Mouse (Mus musculus) liver, embryonic 13.5 days (tissue): ENCODE data around the gene Cib1. TPM values are rescaled to one million over a fixed set of nuclear protein-coding genes. Genes with fewer than 3 reads are reported as not detected.

Experiments
- ATAC-seq: fragments of 200-750 bp; cut with Nextera tagmentation; 2 replicates; pipeline ENCODE4 v1.8.0; 2017; ENCODE audit warnings: low read depth, mild to moderate bottlenecking, moderate number of reproducible peaks, moderate library complexity
- DNase-seq: peaks from one replicate; pipeline ENCODE4 v3.0.0; 2022
- H3K27ac ChIP-seq: fragments of 300-500 bp; sonication (generic); 2 replicates; pipeline ENCODE4 v1.5.1; 2015; ENCODE audit warnings: moderate library complexity, mild to moderate bottlenecking, inconsistent platforms
- H3K27me3 ChIP-seq: fragments of 300-500 bp; sonication (generic); 2 replicates; pipeline ENCODE4 v1.6.1; 2015; ENCODE audit warnings: mild to moderate bottlenecking, inconsistent platforms
- H3K36me3 ChIP-seq: fragments of 300-500 bp; sonication (generic); 2 replicates; pipeline ENCODE4 v1.6.1; 2015; ENCODE audit warnings: mild to moderate bottlenecking, inconsistent platforms
- H3K4me1 ChIP-seq: fragments of 300-500 bp; sonication (generic); replicated peaks from 2 replicates; pipeline ENCODE4 v1.6.1; 2015; ENCODE audit warnings: inconsistent platforms
- H3K4me2 ChIP-seq: fragments of 300-500 bp; sonication (generic); 2 replicates; pipeline ENCODE4 v1.6.1; 2015; ENCODE audit warnings: inconsistent platforms, mild to moderate bottlenecking, moderate library complexity
- H3K4me3 ChIP-seq: fragments of 300-500 bp; sonication (generic); replicated peaks from 2 replicates; pipeline ENCODE4 v1.5.1; 2015; ENCODE audit warnings: mild to moderate bottlenecking, inconsistent platforms
- H3K9ac ChIP-seq: fragments of 300-500 bp; sonication (generic); 2 replicates; pipeline ENCODE4 v1.6.1; 2015; ENCODE audit warnings: mild to moderate bottlenecking, inconsistent platforms
- H3K9me3 ChIP-seq: fragments of 300-500 bp; sonication (generic); replicated peaks from 2 replicates; pipeline ENCODE4 v1.6.1; 2016; ENCODE audit warnings: inconsistent platforms
- WGBS: fragments of 180-500 bp; shearing (Covaris S2); methylation state at CpG from one replicate; pipeline ENCODE4 v1.1.7; 2015; ENCODE audit not compliant: insufficient replicate concordance; 5-methylcytosine and 5-hydroxymethylcytosine counted together
- polyA plus RNA-seq: library from polyadenylated mRNA; unstranded; fragments of >200 nt; fragmentation: Nextera tagmentation; extraction: Ambion mirVana; gene quantifications from 2 replicates; pipeline ENCODE4 v1.2.1, GENCODE M21; 2015

The Cib1 gene
- polyA plus RNA-seq, result 91.0 and 102 TPM in 2 replicates

DNA sequence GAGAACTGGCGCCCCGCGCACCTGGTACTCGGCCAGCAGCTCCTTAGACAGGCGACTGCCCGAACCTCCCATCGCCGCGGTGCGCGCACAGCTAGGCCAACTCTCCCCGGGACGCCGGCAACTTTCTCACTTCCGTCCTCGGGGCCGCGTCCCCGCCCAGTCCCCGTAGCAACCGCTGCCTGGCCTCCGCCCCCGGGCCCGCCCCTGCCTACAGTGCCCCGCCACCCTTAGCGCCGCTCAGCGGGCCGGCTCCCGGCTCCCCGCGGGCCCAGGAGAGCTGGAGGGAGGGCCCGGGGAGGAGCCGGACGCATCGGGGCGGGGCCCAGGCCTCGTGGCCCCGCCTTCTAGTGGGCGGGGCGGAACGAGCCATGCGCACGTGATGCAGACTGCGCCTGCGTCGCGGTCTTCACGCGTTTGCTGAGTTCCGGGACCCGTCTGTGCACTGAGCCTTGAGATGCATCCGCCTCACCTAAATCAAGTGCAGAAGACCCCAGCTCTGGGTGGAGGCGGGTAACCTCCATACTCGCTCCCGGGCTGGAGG lies at the start of gene Cib1, which contains the start of gene Gdpgp1:
TSS of gene Cib1 (minus strand) at position 325 of the 541 bp plus-strand sequence.
TSS of gene Gdpgp1 (plus strand) at position 377 of the 541 bp plus-strand sequence.
- WGBS, result 1% methylated on average over 56 of the region's 56 CpGs
- peak within 1 kb of the TSS; percentile 90 for H3K9ac ChIP-seq
- peak; percentile 98 for DNase-seq
- no peaks in the 10 kb centered on the region for H3K27me3 ChIP-seq
- peak; percentile 99 for ATAC-seq
- peak within 1 kb of the TSS; percentile 96 for H3K4me2 ChIP-seq
- H3K4me3 ChIP-seq, result peak within 1 kb of the TSS; percentile 77
- peaks cover 58% of the 10 kb centered on the region for H3K4me1 ChIP-seq
- peaks cover 13% of the 10 kb centered on the region for H3K36me3 ChIP-seq
- peak within 1 kb of the TSS; percentile 93 for H3K27ac ChIP-seq
- H3K9me3 ChIP-seq, result no peaks in the 10 kb centered on the region

DNA sequence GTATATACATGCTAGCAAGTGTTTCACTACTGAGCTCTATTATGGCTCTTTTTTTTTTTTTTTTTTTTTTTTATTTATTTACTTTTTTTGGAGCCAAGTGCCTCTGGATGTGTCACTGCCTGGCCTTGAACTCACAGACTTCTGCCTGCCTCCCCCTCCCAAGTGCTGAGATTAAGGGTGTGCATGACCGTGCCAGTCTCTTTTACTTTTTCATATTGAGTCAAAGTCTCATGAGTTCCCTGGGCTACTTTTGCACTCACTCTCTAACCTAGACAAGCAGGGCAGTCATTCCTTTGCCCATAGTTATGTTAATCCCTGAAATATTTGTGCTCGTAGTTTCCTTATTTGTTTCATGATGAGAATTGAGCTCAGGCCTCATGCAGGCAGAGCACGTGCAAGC lies 49.0 kb upstream of the Cib1 start:
- peaks cover 78% of the 10 kb centered on the region for H3K36me3 ChIP-seq
- no peaks in the 10 kb centered on the region for H3K9me3 ChIP-seq
- H3K4me1 ChIP-seq, result peaks cover 16% of the 10 kb centered on the region
- DNase-seq, result no peak
- H3K4me2 ChIP-seq, result no peak overlapping the region
- WGBS, result 84% methylated on average over 3 of the region's 3 CpGs
- H3K4me3 ChIP-seq, result no peak overlapping the region
- H3K27me3 ChIP-seq, result no peaks in the 10 kb centered on the region
- ATAC-seq, result no peak
- H3K9ac ChIP-seq, result no peak overlapping the region
- H3K27ac ChIP-seq, result no peak overlapping the region

DNA sequence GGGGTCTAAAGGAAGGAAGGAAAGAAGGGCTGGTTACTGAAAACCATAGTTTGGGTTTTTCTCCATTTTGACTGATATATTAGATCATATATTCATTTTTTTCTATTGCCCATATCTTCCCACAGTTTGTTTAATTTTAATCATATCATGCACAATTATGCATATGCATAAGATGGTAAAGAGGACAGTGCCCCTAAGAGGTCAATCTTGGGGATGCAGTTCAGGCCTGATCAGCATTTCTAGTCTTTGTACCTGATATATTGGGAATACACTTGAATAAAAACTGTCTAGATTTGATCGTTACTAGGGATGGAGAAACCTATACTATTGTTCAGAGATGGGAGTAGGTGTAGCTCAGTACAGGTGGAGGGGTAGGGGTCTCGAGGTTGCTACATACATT lies 48.4 kb upstream of the Cib1 start:
- H3K4me3 ChIP-seq, result no peak overlapping the region
- no peak overlapping the region for H3K9ac ChIP-seq
- DNase-seq, result no peak
- WGBS, result 77% methylated on average over 2 of the region's 2 CpGs
- no peak for ATAC-seq
- H3K9me3 ChIP-seq, result no peaks in the 10 kb centered on the region
- H3K4me1 ChIP-seq, result peaks cover 17% of the 10 kb centered on the region
- no peak overlapping the region for H3K27ac ChIP-seq
- no peak overlapping the region for H3K4me2 ChIP-seq
- H3K36me3 ChIP-seq, result peaks cover 78% of the 10 kb centered on the region
- no peaks in the 10 kb centered on the region for H3K27me3 ChIP-seq

DNA sequence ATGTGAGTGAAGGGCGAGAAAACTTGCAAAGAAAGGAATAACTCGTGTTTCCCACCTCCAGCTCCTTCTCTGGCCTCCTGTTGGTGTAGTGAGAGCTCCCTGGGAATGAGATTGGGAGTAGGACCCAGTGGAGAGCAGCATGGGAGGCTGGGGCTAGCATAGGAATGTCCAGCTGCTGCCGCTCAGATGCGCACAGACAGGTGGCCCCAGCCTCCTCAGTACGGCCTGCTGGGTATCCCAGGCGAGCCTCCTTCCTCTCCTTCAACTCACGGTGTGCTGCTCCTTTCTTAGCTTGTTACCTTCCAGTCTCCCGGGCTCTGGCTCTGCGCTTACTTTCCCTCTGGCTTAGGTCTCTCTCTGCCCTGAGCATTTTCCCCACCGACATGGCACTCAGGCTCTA lies 47.4 kb upstream of the Cib1 start:
- Histone ChIP-seq H3K4me2 (no peak overlapping the region), H3K9ac (0 out of 2 replicates have a peak overlapping the region, but pooled peaks have one; percentile 5), H3K27me3 (no peaks in the 10 kb centered on the region), H3K4me1 (peaks cover 18% of the 10 kb centered on the region), H3K36me3 (peaks cover 75% of the 10 kb centered on the region), H3K4me3 (no peak overlapping the region), H3K9me3 (no peaks in the 10 kb centered on the region), H3K27ac (no peak overlapping the region)
- ATAC-seq (no peak), DNase-seq (no peak)
- 81% methylated on average over 10 of the region's 10 CpGs for WGBS

DNA sequence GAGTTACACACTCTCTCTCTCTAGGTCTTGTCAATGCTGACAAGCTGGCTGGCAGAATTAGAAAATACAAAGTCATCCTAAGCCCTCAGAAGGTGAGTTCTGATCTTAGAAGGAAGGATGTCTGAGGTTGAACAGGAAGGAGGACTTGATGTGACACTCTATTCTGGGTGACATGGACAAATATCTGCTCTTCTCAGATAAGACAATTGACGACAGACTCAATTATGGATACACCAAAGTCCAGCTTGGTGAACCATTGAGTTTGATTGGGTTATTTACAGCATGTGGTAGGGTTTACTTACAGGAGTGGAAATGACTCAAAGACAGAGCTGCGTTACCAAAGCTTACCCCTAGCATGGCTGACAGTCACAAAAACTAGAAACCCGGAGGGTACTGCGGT lies 43.8 kb upstream of the Cib1 start:
- no peak for DNase-seq
- H3K4me2 ChIP-seq, result no peak overlapping the region
- H3K9me3 ChIP-seq, result no peaks in the 10 kb centered on the region
- no peak overlapping the region for H3K4me3 ChIP-seq
- no peaks in the 10 kb centered on the region for H3K27me3 ChIP-seq
- H3K36me3 ChIP-seq, result peaks cover 78% of the 10 kb centered on the region
- no peak overlapping the region for H3K27ac ChIP-seq
- no peak for ATAC-seq
- WGBS, result 57% methylated on average over 4 of the region's 4 CpGs
- H3K9ac ChIP-seq, result no peak overlapping the region
- H3K4me1 ChIP-seq, result peaks cover 20% of the 10 kb centered on the region; the same call in 1 of the 2 replicates

DNA sequence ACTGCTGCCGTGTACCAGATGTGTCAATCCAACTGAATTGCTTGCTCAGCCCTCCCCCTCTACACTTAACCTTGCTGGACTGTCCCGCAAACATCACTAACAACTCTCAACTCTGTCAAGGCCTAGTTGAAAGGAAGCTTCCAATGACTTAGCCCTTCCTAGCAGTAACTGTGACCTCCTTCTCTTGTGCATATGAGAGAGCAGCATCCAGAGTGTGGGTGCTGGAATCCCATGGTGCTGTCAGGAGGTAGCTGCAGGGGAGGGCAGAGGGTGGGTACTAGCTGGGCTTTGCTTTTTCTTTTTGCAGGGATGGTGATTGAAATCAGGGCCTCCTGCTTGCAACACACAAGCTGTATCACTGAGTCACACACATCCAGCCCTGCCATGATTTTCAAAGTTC lies 40.8 kb upstream of the Cib1 start:
- Histone ChIP-seq H3K4me1 (peaks cover 42% of the 10 kb centered on the region), H3K9me3 (no peaks in the 10 kb centered on the region), H3K4me2 (no peak overlapping the region), H3K36me3 (peaks cover 55% of the 10 kb centered on the region), H3K4me3 (no peak overlapping the region), H3K27ac (no peak overlapping the region), H3K9ac (no peak overlapping the region; the same call in 1 of the 2 replicates), H3K27me3 (no peaks in the 10 kb centered on the region)
- 60% methylated on average over 2 of the region's 2 CpGs for WGBS
- ATAC-seq, result no peak
- DNase-seq, result no peak

DNA sequence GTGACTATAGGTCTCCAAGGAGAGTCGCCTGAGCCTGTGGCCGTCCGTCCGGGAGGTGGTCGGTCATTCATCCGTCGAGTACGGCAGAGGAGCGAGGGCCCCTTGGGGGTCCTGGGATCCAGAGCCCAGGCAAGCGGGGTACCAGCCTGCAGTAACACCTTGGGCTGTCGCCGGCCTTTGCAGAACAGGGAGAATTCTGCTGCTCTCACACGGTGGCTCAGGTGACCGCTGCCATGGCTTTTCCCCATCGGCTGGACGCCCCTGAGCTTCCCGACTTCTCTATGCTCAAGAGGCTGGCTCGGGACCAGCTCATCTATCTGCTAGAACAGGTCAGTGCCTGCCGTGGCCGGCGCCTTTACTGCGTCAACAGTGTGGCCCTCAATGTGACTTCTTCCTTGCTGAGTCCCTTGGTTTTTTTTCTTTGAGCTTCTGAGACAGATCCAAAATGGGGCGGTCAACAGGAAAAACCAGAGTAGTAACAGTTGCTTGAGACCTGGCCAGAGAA lies 37.2 kb upstream of the Cib1 start:
- peak overlapping the region; percentile 88 for H3K4me3 ChIP-seq
- H3K9ac ChIP-seq, result peak overlapping the region; percentile 88
- H3K4me2 ChIP-seq, result peak overlapping the region; percentile 96
- H3K36me3 ChIP-seq, result peaks cover 47% of the 10 kb centered on the region
- H3K4me1 ChIP-seq, result peaks cover 46% of the 10 kb centered on the region
- WGBS, result under 1% methylated on average over 23 of the region's 23 CpGs
- peak; percentile 71 for ATAC-seq
- H3K9me3 ChIP-seq, result no peaks in the 10 kb centered on the region
- DNase-seq, result peak; percentile 36
- no peaks in the 10 kb centered on the region for H3K27me3 ChIP-seq
- H3K27ac ChIP-seq, result peak overlapping the region; percentile 75

DNA sequence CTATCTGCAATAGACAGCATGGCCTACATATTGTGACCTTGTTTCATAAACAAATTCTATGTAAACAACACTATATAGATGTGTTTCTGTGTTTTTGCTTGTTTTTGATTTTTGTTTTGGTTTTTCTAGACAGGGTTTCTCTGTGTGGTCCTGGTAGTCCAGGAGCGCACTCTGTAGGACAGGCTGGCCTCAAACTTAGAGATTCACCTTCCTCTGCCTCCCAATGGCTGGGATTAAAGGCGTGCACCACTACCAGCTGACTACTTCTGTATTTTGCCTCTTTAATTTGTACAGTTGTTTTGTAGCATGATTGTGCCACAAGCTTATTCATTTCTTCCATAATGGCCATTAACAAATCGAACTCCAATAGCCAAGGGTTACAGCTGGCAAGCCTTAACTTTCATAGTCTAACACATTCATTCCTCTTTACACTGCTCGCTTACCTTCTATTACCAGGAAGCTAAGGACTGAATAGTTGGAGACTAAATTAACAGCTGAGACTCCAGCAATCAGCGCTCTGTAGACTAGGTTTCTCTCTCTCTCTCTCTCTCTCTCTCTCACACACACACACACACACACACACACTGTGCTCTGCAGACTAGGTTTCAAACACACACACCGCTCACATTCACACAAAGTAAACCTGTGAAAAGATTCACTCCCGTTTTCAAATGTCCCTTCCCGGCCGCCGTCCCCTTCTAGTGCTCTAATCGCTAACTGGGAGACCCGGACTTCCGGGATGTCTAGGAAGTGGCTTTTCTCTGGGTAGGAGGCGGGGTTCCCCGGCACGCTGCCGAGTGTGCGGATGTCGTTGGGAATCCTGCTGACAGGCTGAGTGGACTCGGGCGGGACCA lies 36.5 kb upstream of the Cib1 start, which contains the start of gene Vps33b:
TSS of gene Vps33b (plus strand) at position 753 of the 854 bp plus-strand sequence.
- WGBS, result 3% methylated on average over 21 of the region's 21 CpGs
- peak within 1 kb of the TSS; percentile 77 for H3K27ac ChIP-seq

DNA sequence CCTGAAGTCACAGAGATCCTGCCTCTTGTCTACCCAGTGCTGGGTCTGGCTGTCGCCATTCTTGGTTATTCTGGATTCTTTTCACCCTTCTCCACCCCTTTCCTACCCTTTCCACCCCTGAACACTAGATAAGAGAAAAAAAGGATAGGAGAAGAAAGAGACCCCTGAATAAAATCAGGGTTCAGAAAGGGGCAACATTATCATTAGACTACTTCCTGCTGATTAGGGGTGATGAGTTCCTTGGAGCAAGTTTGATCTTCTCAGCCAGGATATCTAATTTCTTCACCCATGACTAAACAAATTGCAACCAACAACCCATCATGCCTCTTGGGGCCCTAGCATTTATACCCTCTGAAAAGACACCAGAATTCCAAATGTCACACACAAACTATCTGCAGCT lies 35.2 kb upstream of the Cib1 start:
- Histone ChIP-seq H3K9me3 (no peaks in the 10 kb centered on the region), H3K27me3 (no peaks in the 10 kb centered on the region), H3K27ac (no peak overlapping the region), H3K36me3 (peaks cover 46% of the 10 kb centered on the region), H3K4me3 (no peak overlapping the region), H3K9ac (no peak overlapping the region), H3K4me2 (no peak overlapping the region), H3K4me1 (peaks cover 44% of the 10 kb centered on the region)
- DNase-seq (no peak), ATAC-seq (no peak)
- 72% methylated on average over 1 of the region's 1 CpGs for WGBS

More for the DNA sequence above, 36.5 kb upstream of the Cib1 start, which contains the start of gene Vps33b:
- ATAC-seq (peak; percentile 92), DNase-seq (peak; percentile 88)
- peaks cover 46% of the 10 kb centered on the region for H3K4me1 ChIP-seq
- peaks cover 47% of the 10 kb centered on the region for H3K36me3 ChIP-seq
- no peaks in the 10 kb centered on the region for H3K9me3 ChIP-seq
- peak within 1 kb of the TSS; percentile 88 for H3K4me3 ChIP-seq
- no peaks in the 10 kb centered on the region for H3K27me3 ChIP-seq
- H3K9ac ChIP-seq, result peak within 1 kb of the TSS; percentile 88
- peak within 1 kb of the TSS; percentile 96 for H3K4me2 ChIP-seq

DNA sequence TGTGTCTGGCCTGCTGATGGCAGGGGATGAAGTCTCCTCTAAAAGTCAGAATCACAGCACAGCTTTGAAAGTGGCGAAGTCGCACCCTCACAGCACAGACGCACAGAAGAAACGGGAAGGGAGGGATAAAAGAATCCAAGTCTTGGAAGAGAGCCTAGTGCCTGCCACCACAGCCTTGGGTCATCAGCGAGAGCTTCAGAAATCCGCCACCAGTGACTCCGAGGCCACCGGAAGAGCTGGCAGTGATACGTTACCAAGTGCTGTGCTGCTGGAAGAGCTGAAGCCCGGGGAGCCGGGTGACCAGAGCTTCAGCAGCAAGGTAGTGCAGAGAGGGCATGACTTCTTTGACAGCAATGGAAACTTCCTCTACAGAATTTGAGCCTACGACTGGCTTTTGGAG lies 32.0 kb upstream of the Cib1 start:
- H3K36me3 ChIP-seq, result peaks cover 42% of the 10 kb centered on the region
- peaks cover 39% of the 10 kb centered on the region for H3K4me1 ChIP-seq
- no peak overlapping the region for H3K9ac ChIP-seq
- 0 out of 2 replicates have a peak, but pooled peaks cover 2% of the 10 kb centered on the region for H3K27me3 ChIP-seq
- DNase-seq (no peak), ATAC-seq (no peak)
- H3K27ac ChIP-seq, result no peak overlapping the region
- 0 out of 2 replicates have a peak, but pooled peaks cover 4% of the 10 kb centered on the region for H3K9me3 ChIP-seq
- H3K4me2 ChIP-seq, result no peak overlapping the region
- H3K4me3 ChIP-seq, result no peak overlapping the region
- 90% methylated on average over 12 of the region's 12 CpGs for WGBS

DNA sequence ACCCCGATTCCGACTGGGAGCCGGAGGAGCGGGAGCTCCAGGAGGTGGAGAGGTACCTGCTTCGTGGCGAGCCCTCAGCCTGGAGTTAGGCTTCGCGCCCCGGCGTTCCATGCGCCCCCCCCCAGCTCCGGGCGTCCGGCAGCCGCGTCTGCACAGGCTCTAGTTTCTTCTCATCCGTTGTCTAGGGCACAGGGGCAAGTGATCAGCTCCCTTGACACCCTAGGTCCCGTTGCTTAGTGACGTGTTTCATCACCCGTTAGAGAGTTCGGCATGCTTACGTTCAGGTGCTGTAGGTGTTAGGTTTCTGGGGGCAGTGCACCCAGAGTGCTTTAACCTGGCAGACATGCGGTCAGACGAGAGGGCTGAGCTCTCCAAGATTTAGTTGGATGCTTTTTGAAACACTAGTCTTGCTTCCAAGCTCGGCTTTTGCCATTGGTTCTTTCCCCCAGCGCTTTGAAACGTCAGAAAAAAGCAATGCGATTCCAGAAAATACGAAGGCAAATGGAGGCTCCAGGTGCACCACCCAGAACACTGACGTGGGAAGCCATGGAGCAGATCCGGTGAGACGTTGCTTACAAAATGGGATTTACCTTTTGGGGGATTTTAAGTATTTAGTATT lies 28.9 kb upstream of the Cib1 start:
- WGBS, result 1% methylated on average over 32 of the region's 32 CpGs

More for the DNA sequence above, 28.9 kb upstream of the Cib1 start:
- Histone ChIP-seq H3K4me3 (peak overlapping the region; percentile 96), H3K36me3 (peaks cover 35% of the 10 kb centered on the region), H3K9me3 (0 out of 2 replicates have a peak, but pooled peaks cover 4% of the 10 kb centered on the region), H3K4me1 (peaks cover 28% of the 10 kb centered on the region), H3K9ac (peak overlapping the region; percentile 92), H3K27me3 (peaks cover 11% of the 10 kb centered on the region; the same call in 1 of the 2 replicates), H3K27ac (peak overlapping the region; percentile 90), H3K4me2 (peak overlapping the region; percentile 78)
- ATAC-seq (peak; percentile 67), DNase-seq (no peak)
